Mouse (Mus musculus) stomach, postnatal 0 days (tissue): ENCODE measurements around the gene Auts2.

ENCODE experiments used
- CTCF ChIP-seq: IDR thresholded peaks from 2 replicates; pipeline ENCODE4 v1.5.1; 2016; ENCODE audit warnings: antibody characterized with exemption, low read depth, mild to moderate bottlenecking, moderate library complexity
- EP300 ChIP-seq: optimal IDR thresholded peaks from 2 replicates; pipeline ENCODE3; 2016; ENCODE audit warnings: antibody characterized with exemption

DNA sequence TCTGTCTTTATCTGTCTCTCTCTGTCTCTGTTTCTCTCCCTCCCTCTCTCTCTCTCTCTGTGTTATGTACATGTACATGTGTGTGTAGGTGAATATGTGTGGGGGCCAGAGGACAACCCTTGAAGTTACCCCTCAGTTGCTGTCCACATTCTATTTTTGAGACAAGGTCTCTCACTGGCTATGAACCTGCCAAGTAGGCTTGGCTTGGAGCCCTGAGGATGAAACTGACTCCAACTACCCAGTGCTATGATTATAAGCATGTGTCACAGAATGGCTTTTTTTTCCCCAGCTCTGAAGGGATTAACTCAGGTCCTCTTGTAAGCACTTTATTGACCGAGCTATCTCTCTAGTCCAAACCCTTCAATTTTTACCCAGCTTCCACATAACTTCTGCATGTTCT lies 852.4 kb downstream of the Auts2 start:
- TF ChIP-seq EP300: no peak
- no peak for TF ChIP-seq CTCF
